Mouse (Mus musculus) layer of hippocampus, adult 9-10 months (tissue): Measurements from ENCODE around the gene H2al1h.
"Not testable (repeated sequence)": the region's sequence is repeated elsewhere in the genome, so short reads cannot be mapped to it uniquely, and the experiment has no call there.

Experiments
- DNase-seq: peaks from one replicate; pipeline ENCODE4 v3.0.0; 2022; ENCODE audit warnings: low spot score

Gene H2al1h

DNA sequence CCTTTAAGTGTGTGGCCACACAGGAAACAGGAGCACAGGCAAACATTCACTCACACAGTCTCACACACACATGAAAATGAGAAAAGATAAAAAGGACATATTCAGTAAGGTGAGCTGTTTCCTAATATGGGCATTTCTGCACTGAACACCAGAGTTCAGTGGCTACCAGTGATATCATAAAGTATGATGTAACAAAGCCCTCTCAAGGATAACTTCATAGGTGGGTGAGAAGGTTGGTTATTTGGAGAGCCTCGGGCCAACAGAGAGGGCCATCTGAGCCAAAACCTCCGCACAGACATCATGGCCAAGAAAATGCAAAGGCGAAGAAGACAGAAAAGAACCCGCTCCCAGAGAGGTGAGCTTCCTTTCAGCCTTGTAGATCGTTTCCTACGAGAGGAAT, at the start of gene H2al1h:
H2al1h (plus strand) TSS at position 301 of the 400 bp plus-strand sequence.
- not testable (repeated sequence) for DNase-seq

DNA sequence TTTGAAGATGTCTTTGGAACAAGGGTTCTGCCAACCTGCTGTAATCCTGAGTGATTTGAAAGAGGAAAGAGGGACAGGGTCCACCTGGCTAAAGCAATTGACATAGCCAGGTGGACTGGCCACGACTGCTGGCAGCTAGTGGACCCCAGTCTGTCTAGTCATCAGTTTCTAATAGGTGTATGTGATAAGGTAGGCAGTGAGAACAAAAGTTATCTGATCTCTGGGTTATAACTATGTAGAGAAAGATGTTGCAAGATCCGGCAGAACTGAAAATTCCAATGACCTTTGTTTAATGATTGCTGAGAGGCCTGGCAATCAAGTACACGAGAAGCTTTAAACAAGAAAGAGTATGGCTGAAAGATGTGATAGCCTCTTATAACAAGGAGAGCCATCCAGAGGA, 48.1 kb upstream of the H2al1h start:
- no peak for DNase-seq

- DNase-seq = no peak
Observed at GRCm38 (mm10) chrX:11277083-11277482, 44.2 kb upstream of the H2al1h start.

- no peak for DNase-seq
Observed at GRCm38 (mm10) chrX:11280741-11281140, 40.6 kb upstream of the H2al1h start.

DNA sequence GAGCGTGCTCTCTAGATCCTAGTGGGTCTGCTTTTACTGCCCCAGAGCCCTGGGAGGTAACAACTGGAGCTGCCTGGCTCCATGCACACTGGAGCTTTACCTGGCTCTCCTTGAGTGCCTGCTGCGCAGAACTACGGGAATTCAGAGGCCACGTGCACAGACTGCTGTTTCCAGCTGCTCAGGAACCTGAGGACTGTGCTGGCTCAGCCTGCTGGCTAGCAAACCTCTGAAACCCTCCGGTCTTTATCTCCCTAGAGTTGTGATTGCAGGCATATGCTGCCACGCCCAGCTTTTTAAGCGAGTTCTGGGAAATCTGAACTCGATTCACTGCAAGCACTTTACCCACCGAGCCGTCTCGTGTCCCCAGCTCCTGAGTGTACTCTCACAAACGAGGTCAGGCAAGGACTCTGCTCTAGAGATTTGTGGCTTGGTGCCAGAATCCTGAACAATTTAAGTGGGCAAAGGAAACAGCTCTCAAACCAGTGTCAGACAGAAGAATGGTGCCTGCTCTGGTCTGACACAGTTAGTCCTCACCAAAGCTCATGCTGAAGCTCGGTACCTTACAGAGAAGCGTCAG, 32.9 kb upstream of the H2al1h start:
- no peak for DNase-seq

DNA sequence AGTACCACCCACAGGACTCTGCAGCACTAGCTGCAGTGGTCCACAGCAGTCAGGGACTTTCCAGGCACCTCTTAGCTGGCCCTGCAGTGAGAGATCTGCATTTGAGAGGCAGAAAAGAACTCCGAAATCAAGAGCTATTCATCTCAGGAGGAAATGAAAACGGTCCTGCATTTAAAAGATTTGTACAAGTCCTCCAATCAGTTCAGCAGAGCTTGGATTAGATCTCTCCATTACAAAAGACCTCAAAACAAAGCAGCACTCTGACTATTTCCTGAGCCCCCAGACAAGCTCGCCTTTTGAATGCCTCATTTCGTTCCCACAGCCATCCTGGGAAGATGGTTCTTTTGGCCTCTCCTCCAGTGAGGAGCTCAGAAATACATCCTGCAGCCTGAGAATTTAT, 32.0 kb upstream of the H2al1h start:
- no peak for DNase-seq

GRCm38 (mm10) chrX:11298957-11299356, 22.3 kb upstream of the H2al1h start, which contains the start of gene H2al1a:
Gene H2al1a, plus strand, starts transcription at chrX:11299257.
- DNase-seq = not testable (repeated sequence)

DNA sequence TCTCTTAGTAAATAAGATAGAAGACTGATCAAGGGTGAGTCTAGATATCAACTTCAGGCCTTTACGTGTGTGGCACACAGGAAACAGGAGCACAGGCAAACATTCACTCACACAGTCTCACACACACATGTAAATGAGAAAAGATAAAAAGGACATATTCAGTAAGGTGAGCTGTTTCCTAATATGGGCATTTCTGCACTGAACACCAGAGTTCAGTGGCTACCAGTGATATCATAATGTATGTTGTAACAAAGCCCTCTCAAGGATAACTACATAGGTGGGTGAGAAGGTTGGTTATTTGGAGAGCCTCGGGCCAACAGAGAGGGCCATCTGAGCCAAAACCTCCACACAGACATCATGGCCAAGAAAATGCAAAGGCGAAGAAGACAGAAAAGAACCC, 19.2 kb upstream of the H2al1h start, which contains the start of gene H2al1b:
H2al1b (plus strand) TSS at position 301 of the 400 bp plus-strand sequence.
- not testable (repeated sequence) for DNase-seq

- DNase-seq = not testable (repeated sequence)
Observed at GRCm38 (mm10) chrX:11305355-11305754, 15.9 kb upstream of the H2al1h start, which contains the start of gene H2al1c. Gene H2al1c, plus strand, starts transcription at chrX:11305655.

DNA sequence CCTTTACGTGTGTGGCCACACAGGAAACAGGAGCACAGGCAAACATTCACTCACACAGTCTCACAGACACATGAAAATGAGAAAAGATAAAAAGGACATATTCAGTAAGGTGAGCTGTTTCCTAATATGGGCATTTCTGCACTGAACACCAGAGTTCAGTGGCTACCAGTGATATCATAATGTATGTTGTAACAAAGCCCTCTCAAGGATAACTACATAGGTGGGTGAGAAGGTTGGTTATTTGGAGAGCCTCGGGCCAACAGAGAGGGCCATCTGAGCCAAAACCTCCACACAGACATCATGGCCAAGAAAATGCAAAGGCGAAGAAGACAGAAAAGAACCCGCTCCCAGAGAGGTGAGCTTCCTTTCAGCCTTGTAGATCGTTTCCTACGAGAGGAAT, 12.8 kb upstream of the H2al1h start, which contains the start of gene H2al1d:
H2al1d (plus strand) TSS at position 301 of the 400 bp plus-strand sequence.
- not testable (repeated sequence) for DNase-seq

GRCm38 (mm10) chrX:11311634-11312033, 9.7 kb upstream of the H2al1h start, which contains the start of gene H2al1e:
Gene H2al1e, plus strand, starts transcription at chrX:11311934.
- DNase-seq = not testable (repeated sequence)

DNA sequence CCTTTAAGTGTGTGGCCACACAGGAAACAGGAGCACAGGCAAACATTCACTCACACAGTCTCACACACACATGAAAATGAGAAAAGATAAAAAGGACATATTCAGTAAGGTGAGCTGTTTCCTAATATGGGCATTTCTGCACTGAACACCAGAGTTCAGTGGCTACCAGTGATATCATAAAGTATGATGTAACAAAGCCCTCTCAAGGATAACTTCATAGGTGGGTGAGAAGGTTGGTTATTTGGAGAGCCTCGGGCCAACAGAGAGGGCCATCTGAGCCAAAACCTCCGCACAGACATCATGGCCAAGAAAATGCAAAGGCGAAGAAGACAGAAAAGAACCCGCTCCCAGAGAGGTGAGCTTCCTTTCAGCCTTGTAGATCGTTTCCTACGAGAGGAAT, 6.4 kb upstream of the H2al1h start, which contains the start of gene H2al1f:
H2al1f (plus strand) TSS at position 301 of the 400 bp plus-strand sequence.
- not testable (repeated sequence) for DNase-seq

- DNase-seq = not testable (repeated sequence)
Observed at GRCm38 (mm10) chrX:11317956-11318355, 3.3 kb upstream of the H2al1h start, which contains the start of gene H2al1g. Gene H2al1g, plus strand, starts transcription at chrX:11318256.

- DNase-seq = not testable (repeated sequence)
Observed at GRCm38 (mm10) chrX:11324359-11324758, 3.1 kb downstream of the H2al1h start, which contains the start of gene H2al1i. Gene H2al1i, plus strand, starts transcription at chrX:11324659.

DNA sequence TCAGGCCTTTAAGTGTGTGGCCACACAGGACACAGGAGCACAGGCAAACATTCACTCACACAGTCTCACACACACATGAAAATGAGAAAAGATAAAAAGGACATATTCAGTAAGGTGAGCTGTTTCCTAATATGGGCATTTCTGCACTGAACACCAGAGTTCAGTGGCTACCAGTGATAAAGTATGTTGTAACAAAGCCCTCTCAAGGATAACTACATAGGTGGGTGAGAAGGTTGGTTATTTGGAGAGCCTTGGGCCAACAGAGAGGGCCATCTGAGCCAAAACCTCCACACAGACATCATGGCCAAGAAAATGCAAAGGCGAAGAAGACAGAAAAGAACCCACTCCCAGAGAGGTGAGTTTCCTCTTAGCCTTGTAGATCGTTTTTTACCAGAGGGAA, 6.2 kb downstream of the H2al1h start, which contains the start of gene H2al1j:
H2al1j (plus strand) TSS at position 301 of the 400 bp plus-strand sequence.
- not testable (repeated sequence) for DNase-seq

DNA sequence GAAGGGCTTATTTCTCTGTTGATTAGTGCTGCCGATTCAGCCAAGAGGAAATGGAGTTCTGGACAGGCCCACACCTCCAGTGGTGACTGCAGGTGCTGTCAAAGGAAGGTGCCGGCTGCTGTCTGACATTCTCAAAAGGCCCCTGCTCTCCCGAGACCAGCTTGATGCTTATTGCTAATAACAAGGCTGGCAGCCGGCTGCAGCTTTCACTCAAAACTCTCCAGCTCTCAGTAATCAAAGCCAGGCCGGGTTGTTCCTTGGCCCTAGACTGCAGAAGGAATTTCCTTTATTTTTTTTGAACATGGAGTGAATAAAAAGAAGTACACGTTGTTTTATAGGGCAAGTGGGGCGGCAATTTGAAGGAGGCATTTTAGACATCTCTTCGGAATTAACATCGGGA, 24.5 kb downstream of the H2al1h start:
- no peak for DNase-seq

GRCm38 (mm10) chrX:11346756-11347155, 25.5 kb downstream of the H2al1h start:
- DNase-seq = no peak

DNA sequence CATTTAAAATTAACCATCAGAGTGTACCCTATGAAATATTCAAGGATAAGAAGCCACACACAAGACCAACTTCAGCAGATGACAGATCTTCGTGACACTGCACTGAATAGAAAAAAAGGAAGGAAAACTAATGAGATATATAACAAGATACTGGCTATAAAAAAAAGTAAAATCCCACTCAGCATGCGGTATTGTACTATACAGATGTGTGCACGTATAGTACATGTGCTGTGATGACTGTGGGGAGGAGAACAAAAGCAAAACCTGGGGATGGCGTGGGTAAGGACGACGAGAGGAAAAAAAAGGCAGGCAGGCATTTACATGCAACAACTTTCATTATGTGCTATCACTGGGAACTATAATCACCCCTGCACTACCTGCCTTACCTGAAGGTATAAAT, 39.5 kb downstream of the H2al1h start:
- DNase-seq = no peak

DNA sequence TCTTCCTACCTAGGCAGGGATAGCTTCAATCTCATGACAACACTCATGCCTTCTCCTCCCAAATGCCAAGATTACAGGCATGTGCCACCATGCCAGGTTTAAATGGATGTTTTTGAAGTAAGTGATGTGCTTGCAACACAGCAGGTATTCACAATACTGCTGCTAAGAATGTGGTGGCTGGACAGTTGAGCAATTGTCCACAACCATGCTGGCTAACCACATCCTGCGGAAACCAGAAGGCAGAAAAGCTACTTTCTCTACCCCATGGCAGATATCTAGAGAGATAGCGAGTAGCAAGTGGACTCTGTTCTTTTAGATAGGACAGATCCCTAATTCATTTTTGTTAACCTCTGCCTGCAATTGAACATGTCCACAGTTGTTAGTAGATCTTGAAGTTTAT, 40.0 kb downstream of the H2al1h start:
- DNase-seq = no peak

DNA sequence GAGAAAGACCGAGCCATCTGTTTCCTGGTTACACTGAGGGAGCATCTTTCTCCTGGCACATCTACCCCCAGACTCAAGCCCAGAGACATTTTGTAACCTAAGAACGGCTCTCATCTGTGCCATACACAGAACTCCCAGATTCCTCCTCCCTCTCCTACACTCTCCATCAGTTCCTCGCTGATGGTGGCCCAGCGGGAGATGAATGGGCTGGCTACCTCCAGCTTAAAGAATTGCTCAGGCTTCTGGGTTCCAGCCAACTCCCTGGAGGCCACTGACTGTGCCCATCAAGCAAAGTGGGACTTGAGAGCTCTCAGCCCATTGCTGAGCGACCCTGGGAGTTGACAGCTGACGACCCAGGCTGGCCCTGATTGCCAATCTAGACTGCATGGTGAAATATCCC, 42.6 kb downstream of the H2al1h start:
- DNase-seq = no peak

GRCm38 (mm10) chrX:11365151-11365550, 43.9 kb downstream of the H2al1h start:
- DNase-seq = no peak
